Mouse (Mus musculus): ENCODE measurements around the gene Odf3b.

- TF ChIP-seq CTCF (IDR thresholded peaks at IDR 0.05; ENCODE audit: control insufficient read depth, insufficient read depth, insufficient read length) (no peak), CEBPB (IDR thresholded peaks at IDR 0.05; ENCODE audit: low read depth) (no peak), USF1 (IDR thresholded peaks at IDR 0.05; ENCODE audit: low read depth) (no peak), MYOG (IDR thresholded peaks at IDR 0.05; ENCODE audit: control insufficient read depth, extremely low read depth, insufficient read length) (no peak), MYOD1 (IDR thresholded peaks at IDR 0.05; ENCODE audit: control insufficient read depth, insufficient read length, low read depth) (no peak), FOSL1 (IDR thresholded peaks at IDR 0.05; ENCODE audit: insufficient read depth, low read length, poor library complexity, severe bottlenecking) (no peak)
Observed at GRCm38 (mm10) chr15:89426716-89427115, 47.6 kb upstream of the Odf3b start.

All from C2C12 (cell line).